Mouse (Mus musculus) small intestine, adult 2 months (tissue): ENCODE data around the gene Gm20662.

ENCODE experiments used
- CTCF ChIP-seq: fragments of 200-500 bp; IDR thresholded peaks from 2 replicates; pipeline ENCODE4 v1.5.1; 2012; ENCODE audit warnings: low read depth, mild to moderate bottlenecking, control low read depth, inconsistent platforms, low read length, moderate library complexity, mixed read lengths; ENCODE audit not compliant: insufficient replicate concordance, insufficient read length; ENCODE audit errors: extremely low read depth
- POLR2A ChIP-seq: fragments of 200-500 bp; IDR thresholded peaks from 2 replicates; pipeline ENCODE4 v1.6.1; 2012; ENCODE audit warnings: low read depth, mild to moderate bottlenecking, control low read depth, inconsistent platforms, low read length, moderate library complexity

DNA sequence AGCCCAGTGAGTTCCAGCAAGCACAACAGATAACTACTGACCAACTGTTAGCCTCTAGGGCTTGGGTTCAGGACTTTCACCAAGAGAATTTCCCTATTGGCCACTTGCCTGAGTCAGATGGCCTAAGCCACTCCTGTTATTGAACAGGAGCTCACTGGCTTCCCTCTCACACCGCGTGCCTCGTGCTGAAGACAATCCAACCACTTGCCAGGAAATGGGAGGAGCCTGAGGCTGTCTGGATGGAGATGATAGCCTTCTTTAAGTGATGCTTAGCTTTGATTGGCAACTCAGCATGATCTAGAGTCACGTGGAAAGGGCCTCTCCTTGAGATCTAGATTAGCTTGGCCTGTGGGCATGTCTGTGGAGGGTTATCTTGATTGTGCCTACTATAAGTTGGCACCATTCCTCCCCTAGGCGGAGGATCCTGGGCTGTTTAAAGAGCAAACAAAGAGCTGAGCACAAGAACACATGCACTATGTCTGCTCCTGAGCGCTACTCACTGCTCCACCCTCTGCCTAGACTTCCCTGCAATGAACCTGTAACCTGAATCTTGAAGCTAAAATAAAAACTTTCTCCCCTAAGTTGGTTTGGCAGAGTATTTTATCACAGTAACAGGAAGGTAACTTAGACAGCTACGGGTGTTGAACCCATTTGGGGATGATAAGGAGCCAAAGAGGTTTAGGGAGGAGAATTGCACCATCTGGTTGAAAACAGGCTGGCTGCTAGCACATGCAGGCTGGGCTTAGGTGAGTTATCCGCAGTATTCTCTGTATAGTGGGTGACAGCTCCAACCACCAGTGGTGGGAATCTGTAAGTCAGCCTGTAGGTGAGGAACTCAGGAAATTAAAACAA, 24.2 kb upstream of the Gm20662 start:
- TF ChIP-seq CTCF (no peak), POLR2A (no peak)
